Mouse (Mus musculus) brain, embryonic 14.5 days (tissue): ENCODE data around the gene Cyld.

Experiments
- CTCF ChIP-seq: fragments of 200-500 bp; IDR thresholded peaks from 2 replicates; pipeline ENCODE4 v1.5.1; 2012; ENCODE audit warnings: inconsistent platforms, mild to moderate bottlenecking, moderate library complexity, borderline replicate concordance; ENCODE audit not compliant: insufficient read depth, insufficient read length; ENCODE audit errors: extremely low read depth
- POLR2A ChIP-seq: fragments of 200-500 bp; IDR thresholded peaks from 2 replicates; pipeline ENCODE4 v1.6.1; 2012; ENCODE audit warnings: mild to moderate bottlenecking, inconsistent platforms, borderline replicate concordance; ENCODE audit not compliant: poor library complexity, insufficient read depth, insufficient read length, severe bottlenecking; ENCODE audit errors: extremely low read depth

DNA sequence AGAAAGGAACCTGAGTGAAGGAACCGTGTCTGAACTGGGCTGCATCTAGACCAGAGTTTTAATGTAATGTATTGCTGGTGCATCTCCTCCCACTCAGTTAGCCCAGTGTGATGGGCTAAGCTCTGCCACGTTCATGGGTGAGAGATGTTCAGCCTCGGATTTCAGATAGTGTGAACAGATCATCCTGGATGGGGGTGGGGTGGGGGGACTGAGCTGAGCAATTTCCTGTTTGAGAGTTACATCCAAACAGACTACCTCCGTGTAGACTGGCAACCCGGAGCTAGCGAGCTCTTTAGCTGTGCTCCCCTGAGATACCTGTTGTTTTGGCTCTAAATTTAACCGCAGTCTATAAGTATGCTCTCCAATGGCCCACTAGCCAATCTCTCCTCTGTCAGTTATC, 4.9 kb upstream of the Cyld start:
- TF ChIP-seq CTCF (no peak), POLR2A (no peak)
